Mouse (Mus musculus) cerebellum, adult 9-10 months (tissue): ENCODE data around the gene Usp29.
"Not testable (repeated sequence)": the region's sequence is repeated elsewhere in the genome, so short reads cannot be mapped to it uniquely, and the experiment has no call there.

Experiments used
- DNase-seq: peaks from one replicate; pipeline ENCODE4 v3.0.0; 2022

Usp29 gene

GRCm38 (mm10) chr7:6770286-6770685, 39.9 kb downstream of the Usp29 start:
- no peak for DNase-seq

- not testable (repeated sequence) for DNase-seq
Measured at GRCm38 (mm10) chr7:6773865-6774413, 43.6 kb downstream of the Usp29 start.

- DNase-seq, result peak; percentile 63
Measured at GRCm38 (mm10) chr7:6776314-6777059, 46.1 kb downstream of the Usp29 start.

- peak; percentile 4 for DNase-seq
Measured at GRCm38 (mm10) chr7:6777107-6777506, 46.7 kb downstream of the Usp29 start.

- DNase-seq, result no peak
Measured at GRCm38 (mm10) chr7:6777689-6778088, 47.3 kb downstream of the Usp29 start.

- no peak for DNase-seq
Measured at GRCm38 (mm10) chr7:6779172-6779571, 48.8 kb downstream of the Usp29 start.

GRCm38 (mm10) chr7:6781541-6781940, 51.2 kb downstream of the Usp29 start:
- DNase-seq, result no peak

- DNase-seq, result no peak
Measured at GRCm38 (mm10) chr7:6784340-6785073, 54.1 kb downstream of the Usp29 start.

GRCm38 (mm10) chr7:6787000-6787399, 56.6 kb downstream of the Usp29 start:
- DNase-seq, result no peak

GRCm38 (mm10) chr7:6788101-6788500, 57.7 kb downstream of the Usp29 start:
- peak; percentile 10 for DNase-seq

GRCm38 (mm10) chr7:6791286-6792065, 61.1 kb downstream of the Usp29 start:
- DNase-seq, result no peak

- DNase-seq, result no peak
Measured at GRCm38 (mm10) chr7:6793240-6793639, 62.9 kb downstream of the Usp29 start.

- DNase-seq, result no peak
Measured at GRCm38 (mm10) chr7:6793811-6794210, 63.4 kb downstream of the Usp29 start.

- DNase-seq, result no peak
Measured at GRCm38 (mm10) chr7:6797408-6797807, 67.0 kb downstream of the Usp29 start.

- DNase-seq, result no peak
Measured at GRCm38 (mm10) chr7:6799105-6799805, 68.9 kb downstream of the Usp29 start.

- DNase-seq, result no peak
Measured at GRCm38 (mm10) chr7:6800586-6801441, 70.4 kb downstream of the Usp29 start.

GRCm38 (mm10) chr7:6801642-6802041, 71.3 kb downstream of the Usp29 start:
- no peak for DNase-seq

- DNase-seq, result no peak
Measured at GRCm38 (mm10) chr7:6810556-6810955, 80.2 kb downstream of the Usp29 start.

GRCm38 (mm10) chr7:6814971-6815370, 84.6 kb downstream of the Usp29 start:
- DNase-seq, result no peak

- DNase-seq, result no peak
Measured at GRCm38 (mm10) chr7:6816706-6817376, 86.5 kb downstream of the Usp29 start.

- DNase-seq, result no peak
Measured at GRCm38 (mm10) chr7:6820296-6820695, 89.9 kb downstream of the Usp29 start.
